Mouse (Mus musculus): ENCODE measurements around the gene Ccdc14. TPM values are rescaled to one million over a fixed set of nuclear protein-coding genes. Genes with fewer than 3 reads are reported as not detected.
A peak's percentile ranks its signal among the peaks of the same experiment; 100 is the strongest.

The Ccdc14 gene
- total and polyA plus RNA-seq, 3 experiments = 6.5 to 8.2 TPM; not detected in 1

- TF ChIP-seq ZC3H11A (IDR thresholded peaks at IDR 0.05; ENCODE audit: low read depth, low read length) = no peak
- peak; percentile 36 to 84; a peak in 3 of 4 replicates for TF ChIP-seq POLR2A (IDR thresholded peaks at IDR 0.05; ENCODE audit: control insufficient read depth in 1 of 2, insufficient read depth in 1 of 2, low read depth in 1 of 2, low read length in 2 of 2, poor library complexity in 1 of 2)
- no peak for TF ChIP-seq SMC3 (IDR thresholded peaks at IDR 0.05; ENCODE audit: low read depth, low read length)
- no peak for TF ChIP-seq GABPA (IDR thresholded peaks at IDR 0.05; ENCODE audit: low read depth, low read length)
- no peak; the same call in 1 of the 2 replicates for TF ChIP-seq ZMIZ1 (IDR thresholded peaks at IDR 0.05; ENCODE audit: low read depth, low read length)
These were observed at the start of gene Ccdc14 (continued) for GRCm38 (mm10) chr16:34690334-34691144.

- TF ChIP-seq ZC3H11A (IDR thresholded peaks at IDR 0.05; ENCODE audit: low read depth, low read length) (no peak), TAL1 (IDR thresholded peaks at IDR 0.05; ENCODE audit: low read length) (no peak), MAFK (IDR thresholded peaks at IDR 0.05; ENCODE audit: borderline replicate concordance, low read depth, low read length) (no peak), POLR2AphosphoS2 (IDR thresholded peaks at IDR 0.05; ENCODE audit: low read length) (no peak), RAD21 (IDR thresholded peaks at IDR 0.05; ENCODE audit: low read depth, low read length) (no peak)
- H3K27me3 ChIP-seq (ENCODE audit: control insufficient read depth in 1 of 2, insufficient read depth in 2 of 2, low read length in 2 of 2) = no peaks in the 10 kb centered on the region
These were observed 46.7 kb upstream of the Ccdc14 start for GRCm38 (mm10) chr16:34643511-34644259.

GRCm38 (mm10) chr16:34649621-34650020, 40.8 kb upstream of the Ccdc14 start, which contains the start of gene Ropn1:
Gene Ropn1, plus strand, starts transcription at chr16:34649921.
- TF ChIP-seq BHLHE40 (IDR thresholded peaks at IDR 0.05; ENCODE audit: borderline replicate concordance, low read depth, low read length) (no peak), POLR2AphosphoS5 (IDR thresholded peaks at IDR 0.05; ENCODE audit: borderline replicate concordance, low read depth, low read length) (no peak), HCFC1 (IDR thresholded peaks at IDR 0.05; ENCODE audit: low read depth, low read length) (no peak), TAL1 (IDR thresholded peaks at IDR 0.05; ENCODE audit: low read length) (no peak), EP300 (IDR thresholded peaks at IDR 0.05; ENCODE audit: low read depth in 1 of 2, low read length in 2 of 2) (no peak), ZNF384 (IDR thresholded peaks at IDR 0.05; ENCODE audit: low read depth, low read length) (no peak), JUND (IDR thresholded peaks at IDR 0.05; ENCODE audit: low read depth, low read length) (no peak), ZC3H11A (IDR thresholded peaks at IDR 0.05; ENCODE audit: low read depth, low read length) (no peak), GABPA (IDR thresholded peaks at IDR 0.05; ENCODE audit: low read depth, low read length) (no peak), UBTF (IDR thresholded peaks at IDR 0.05; ENCODE audit: borderline replicate concordance, insufficient read depth, low read depth, low read length) (no peak)

More at GRCm38 (mm10) chr16:34643511-34644259, 46.7 kb upstream of the Ccdc14 start:
- Histone ChIP-seq H3K9me3 (replicated peaks; ENCODE audit: insufficient read depth, low read length) (no peaks in the 10 kb centered on the region), H3K4me3 (ENCODE audit: control insufficient read depth in 1 of 2, insufficient read depth in 1 of 2, low read depth in 2 of 2, low read length in 2 of 2) (no peak overlapping the region), H3K36me3 (ENCODE audit: control insufficient read depth in 1 of 2, insufficient read depth in 2 of 2, low read length in 2 of 2) (no peaks in the 10 kb centered on the region), H3K27ac (ENCODE audit: control insufficient read depth, low read depth, low read length) (no peak overlapping the region), H3K4me1 (ENCODE audit: control insufficient read depth in 1 of 2, insufficient read depth in 2 of 2, low read length in 2 of 2) (no peaks in the 10 kb centered on the region), H3K9ac (ENCODE audit: control insufficient read depth, low read depth, low read length, poor library complexity, severe bottlenecking) (no peak overlapping the region), H3K79me2 (ENCODE audit: control insufficient read depth, insufficient read depth, low read length, poor library complexity) (no peaks in the 10 kb centered on the region)
- DNase-seq (ENCODE audit: low read depth, low spot score) = no peak

More at GRCm38 (mm10) chr16:34649621-34650020, 40.8 kb upstream of the Ccdc14 start, which contains the start of gene Ropn1:
- Histone ChIP-seq H3K27me3 (ENCODE audit: control insufficient read depth in 1 of 2, insufficient read depth in 2 of 2, low read length in 2 of 2) (no peaks in the 10 kb centered on the region), H3K4me1 (ENCODE audit: control insufficient read depth in 1 of 2, insufficient read depth in 2 of 2, low read length in 2 of 2) (no peaks in the 10 kb centered on the region), H3K27ac (ENCODE audit: control insufficient read depth, low read depth, low read length) (no peak within 1 kb of the TSS), H3K79me2 (ENCODE audit: control insufficient read depth, insufficient read depth, low read length, poor library complexity) (no peaks in the 10 kb centered on the region), H3K9ac (ENCODE audit: control insufficient read depth, low read depth, low read length, poor library complexity, severe bottlenecking) (no peak within 1 kb of the TSS), H3K4me3 (ENCODE audit: control insufficient read depth in 1 of 2, insufficient read depth in 1 of 2, low read depth in 2 of 2, low read length in 2 of 2) (no peak within 1 kb of the TSS), H3K36me3 (ENCODE audit: control insufficient read depth in 1 of 2, insufficient read depth in 2 of 2, low read length in 2 of 2) (no peaks in the 10 kb centered on the region), H3K9me3 (replicated peaks; ENCODE audit: insufficient read depth, low read length) (no peaks in the 10 kb centered on the region)
- no peak for DNase-seq (ENCODE audit: low read depth, low spot score)

Measured in MEL (cell line).